Mouse (Mus musculus): ENCODE measurements around the gene Them7. TPM values are rescaled to one million over a fixed set of nuclear protein-coding genes. Genes with fewer than 3 reads are reported as not detected.

The Them7 gene
- total RNA-seq, 1 experiment from 2014 or later, result not detected

- no peak for ATAC-seq (replicated peaks; ENCODE audit: insufficient number of reproducible peaks, low FRiP score, low TSS enrichment, poor library complexity, severe bottlenecking)
Observed at GRCm38 (mm10) chr2:105230333-105230732, 6.2 kb downstream of the Them7 start.

GRCm38 (mm10) chr2:105232386-105232785 lies 8.3 kb downstream of the Them7 start:
- no peak for ATAC-seq (replicated peaks; ENCODE audit: insufficient number of reproducible peaks, low FRiP score, low TSS enrichment, poor library complexity, severe bottlenecking)

GRCm38 (mm10) chr2:105234278-105234677 lies 10.2 kb downstream of the Them7 start:
- no peak for ATAC-seq (replicated peaks; ENCODE audit: insufficient number of reproducible peaks, low FRiP score, low TSS enrichment, poor library complexity, severe bottlenecking)

- ATAC-seq (replicated peaks; ENCODE audit: insufficient number of reproducible peaks, low FRiP score, low TSS enrichment, poor library complexity, severe bottlenecking), result no peak
Observed at GRCm38 (mm10) chr2:105235380-105236115, 11.4 kb downstream of the Them7 start.

GRCm38 (mm10) chr2:105237424-105237823 lies 13.3 kb downstream of the Them7 start:
- ATAC-seq (replicated peaks; ENCODE audit: insufficient number of reproducible peaks, low FRiP score, low TSS enrichment, poor library complexity, severe bottlenecking), result no peak

- no peak for ATAC-seq (replicated peaks; ENCODE audit: insufficient number of reproducible peaks, low FRiP score, low TSS enrichment, poor library complexity, severe bottlenecking)
Observed at GRCm38 (mm10) chr2:105237841-105238240, 13.7 kb downstream of the Them7 start.

GRCm38 (mm10) chr2:105238775-105239174 lies 14.7 kb downstream of the Them7 start:
- no peak for ATAC-seq (replicated peaks; ENCODE audit: insufficient number of reproducible peaks, low FRiP score, low TSS enrichment, poor library complexity, severe bottlenecking)

- no peak for ATAC-seq (replicated peaks; ENCODE audit: insufficient number of reproducible peaks, low FRiP score, low TSS enrichment, poor library complexity, severe bottlenecking)
Observed at GRCm38 (mm10) chr2:105240631-105241030, 16.5 kb downstream of the Them7 start.

- ATAC-seq (replicated peaks; ENCODE audit: insufficient number of reproducible peaks, low FRiP score, low TSS enrichment, poor library complexity, severe bottlenecking), result no peak
Observed at GRCm38 (mm10) chr2:105242940-105243339, 18.8 kb downstream of the Them7 start.

- ATAC-seq (replicated peaks; ENCODE audit: insufficient number of reproducible peaks, low FRiP score, low TSS enrichment, poor library complexity, severe bottlenecking), result no peak
Observed at GRCm38 (mm10) chr2:105244733-105245132, 20.6 kb downstream of the Them7 start.

- ATAC-seq (replicated peaks; ENCODE audit: insufficient number of reproducible peaks, low FRiP score, low TSS enrichment, poor library complexity, severe bottlenecking), result no peak
Observed at GRCm38 (mm10) chr2:105251978-105252377, 27.9 kb downstream of the Them7 start.

GRCm38 (mm10) chr2:105252824-105253223 lies 28.7 kb downstream of the Them7 start:
- ATAC-seq (replicated peaks; ENCODE audit: insufficient number of reproducible peaks, low FRiP score, low TSS enrichment, poor library complexity, severe bottlenecking), result no peak

GRCm38 (mm10) chr2:105255457-105255856 lies 31.3 kb downstream of the Them7 start:
- ATAC-seq (replicated peaks; ENCODE audit: insufficient number of reproducible peaks, low FRiP score, low TSS enrichment, poor library complexity, severe bottlenecking), result no peak

GRCm38 (mm10) chr2:105256427-105257071 lies 32.4 kb downstream of the Them7 start:
- ATAC-seq (replicated peaks; ENCODE audit: insufficient number of reproducible peaks, low FRiP score, low TSS enrichment, poor library complexity, severe bottlenecking), result no peak

GRCm38 (mm10) chr2:105257376-105257775 lies 33.3 kb downstream of the Them7 start:
- ATAC-seq (replicated peaks; ENCODE audit: insufficient number of reproducible peaks, low FRiP score, low TSS enrichment, poor library complexity, severe bottlenecking), result no peak

- no peak for ATAC-seq (replicated peaks; ENCODE audit: insufficient number of reproducible peaks, low FRiP score, low TSS enrichment, poor library complexity, severe bottlenecking)
Observed at GRCm38 (mm10) chr2:105261335-105261734, 37.2 kb downstream of the Them7 start.

GRCm38 (mm10) chr2:105263219-105263618 lies 39.1 kb downstream of the Them7 start:
- no peak for ATAC-seq (replicated peaks; ENCODE audit: insufficient number of reproducible peaks, low FRiP score, low TSS enrichment, poor library complexity, severe bottlenecking)

GRCm38 (mm10) chr2:105282407-105283077 lies 58.4 kb downstream of the Them7 start:
- ATAC-seq (replicated peaks; ENCODE audit: insufficient number of reproducible peaks, low FRiP score, low TSS enrichment, poor library complexity, severe bottlenecking), result no peak

- no peak for ATAC-seq (replicated peaks; ENCODE audit: insufficient number of reproducible peaks, low FRiP score, low TSS enrichment, poor library complexity, severe bottlenecking)
Observed at GRCm38 (mm10) chr2:105283811-105284210, 59.7 kb downstream of the Them7 start.

GRCm38 (mm10) chr2:105284855-105285254 lies 60.7 kb downstream of the Them7 start:
- ATAC-seq (replicated peaks; ENCODE audit: insufficient number of reproducible peaks, low FRiP score, low TSS enrichment, poor library complexity, severe bottlenecking), result no peak

All from monocyte, adult 5-6 weeks (primary cell).